Mouse (Mus musculus): ENCODE measurements around the gene Chtop. TPM values are rescaled to one million over a fixed set of nuclear protein-coding genes. Genes with fewer than 3 reads are reported as not detected.

Gene Chtop
- polyA plus RNA-seq, 1 experiment from 2014 or later: 126 TPM

DNA sequence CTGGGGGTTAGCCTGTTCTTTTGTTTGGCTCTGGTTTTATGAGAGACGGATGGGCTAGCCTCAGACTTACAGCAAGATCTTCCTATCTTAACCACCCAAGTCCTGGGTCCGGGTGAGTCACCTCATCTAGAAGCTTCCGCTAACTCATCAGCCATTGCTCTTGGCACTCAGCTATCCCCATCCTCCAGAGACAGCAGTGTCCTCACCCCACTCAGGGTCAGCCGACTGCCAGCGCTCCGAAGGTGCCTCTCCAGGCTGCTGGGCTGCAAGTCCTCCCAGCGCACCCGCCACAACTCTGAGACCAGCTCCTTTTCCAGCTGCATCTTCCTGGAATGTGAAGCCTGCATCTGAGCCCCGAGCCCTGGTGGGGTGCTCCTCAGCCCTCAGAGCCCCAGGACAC is 49.6 kb downstream of the Chtop start:
- no peak overlapping the region for H3K4me2 ChIP-seq (replicated peaks)
- H3K4me3 ChIP-seq (replicated peaks; ENCODE audit: low read length): no peak overlapping the region
- no peak for ATAC-seq (ENCODE audit: low FRiP score)
- DNase-seq (ENCODE audit: low spot score): no peak
- no peaks in the 10 kb centered on the region for H3K4me1 ChIP-seq (replicated peaks; ENCODE audit: control insufficient read depth, insufficient read depth, low read length)
- H3K27me3 ChIP-seq (ENCODE audit: control insufficient read depth, insufficient read depth, low read length): peaks cover 25% of the 10 kb centered on the region
- no peaks in the 10 kb centered on the region for H3K36me3 ChIP-seq (replicated peaks; ENCODE audit: control insufficient read depth, insufficient read depth)
- no peak overlapping the region for H3K27ac ChIP-seq
- H3K9me3 ChIP-seq (ENCODE audit: control insufficient read depth, low read length): no peaks in the 10 kb centered on the region
- 76% methylated on average over 8 of the region's 9 CpGs for WGBS
- no peak overlapping the region for H3K9ac ChIP-seq

DNA sequence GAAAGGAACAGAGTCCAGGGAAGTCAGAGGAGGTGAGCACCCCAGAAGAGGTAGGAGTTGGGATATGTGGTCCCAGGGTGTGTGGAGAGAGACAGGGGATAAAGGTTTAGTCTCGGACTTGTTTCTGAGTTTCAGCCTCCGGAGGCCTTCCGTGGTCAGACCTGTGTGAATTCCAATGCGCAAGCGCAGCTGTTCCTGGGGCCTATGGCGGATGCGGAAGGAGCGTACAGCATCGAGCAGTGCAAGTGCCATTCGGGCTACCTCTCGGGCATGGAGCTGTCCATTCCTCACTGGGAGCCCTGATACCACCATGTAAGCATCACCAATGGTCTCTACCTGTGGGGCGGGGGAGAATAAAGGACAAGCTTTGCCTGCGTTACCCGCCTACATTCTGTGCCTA is 54.4 kb downstream of the Chtop start:
- Histone ChIP-seq H3K4me1 (replicated peaks; ENCODE audit: control insufficient read depth, insufficient read depth, low read length) (no peaks in the 10 kb centered on the region), H3K4me3 (replicated peaks; ENCODE audit: low read length) (no peak overlapping the region), H3K27ac (no peak overlapping the region), H3K9ac (no peak overlapping the region), H3K4me2 (replicated peaks) (no peak overlapping the region), H3K9me3 (ENCODE audit: control insufficient read depth, low read length) (no peaks in the 10 kb centered on the region), H3K36me3 (replicated peaks; ENCODE audit: control insufficient read depth, insufficient read depth) (no peaks in the 10 kb centered on the region), H3K27me3 (ENCODE audit: control insufficient read depth, insufficient read depth, low read length) (no peaks in the 10 kb centered on the region)
- ATAC-seq (ENCODE audit: low FRiP score): no peak
- 88% methylated on average over 14 of the region's 14 CpGs for whole genome bisulfite sequencing
- no peak for DNase-seq (ENCODE audit: low spot score)

DNA sequence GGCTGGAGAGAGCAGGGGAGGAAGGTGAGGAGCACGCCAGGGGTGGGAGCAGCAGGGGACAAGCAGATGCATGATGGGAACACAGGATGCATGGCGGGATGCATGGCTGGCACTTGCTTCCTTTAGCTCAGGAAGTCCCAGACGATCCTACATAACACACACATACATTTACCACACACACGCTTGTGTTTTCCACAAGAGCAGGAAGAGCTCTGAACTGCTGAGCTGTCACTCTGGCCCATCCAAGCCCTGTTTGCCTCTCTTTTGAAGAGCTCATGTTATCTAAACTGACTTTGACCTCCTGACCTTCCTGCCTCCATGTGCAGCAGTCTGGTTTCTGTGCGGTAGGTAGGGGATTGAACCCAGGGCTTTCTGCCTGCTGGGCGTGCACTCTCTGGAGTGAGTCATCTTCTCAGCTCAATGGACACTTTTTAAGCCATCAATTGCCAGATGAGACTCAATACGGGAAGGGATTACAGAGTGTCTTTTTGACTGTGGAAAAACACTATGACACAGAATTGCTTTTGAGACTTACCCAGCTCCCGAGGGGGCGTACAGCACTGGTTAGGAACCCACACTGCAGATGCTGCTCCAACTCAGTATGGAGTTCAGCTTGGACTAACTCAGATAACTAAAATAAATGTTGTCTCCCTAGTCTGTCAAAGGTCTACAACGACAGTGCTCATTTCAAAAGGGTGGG is 57.8 kb downstream of the Chtop start:
- Histone ChIP-seq H3K9me3 (ENCODE audit: control insufficient read depth, low read length) (no peaks in the 10 kb centered on the region), H3K27me3 (ENCODE audit: control insufficient read depth, insufficient read depth, low read length) (no peaks in the 10 kb centered on the region), H3K4me3 (replicated peaks; ENCODE audit: low read length) (no peak overlapping the region), H3K36me3 (replicated peaks; ENCODE audit: control insufficient read depth, insufficient read depth) (no peaks in the 10 kb centered on the region), H3K9ac (no peak overlapping the region), H3K4me2 (replicated peaks) (no peak overlapping the region), H3K4me1 (replicated peaks; ENCODE audit: control insufficient read depth, insufficient read depth, low read length) (peaks cover 7% of the 10 kb centered on the region; the same call in 1 of the 2 replicates), H3K27ac (no peak overlapping the region)
- WGBS: 66% methylated on average over 10 of the region's 10 CpGs
- ATAC-seq (ENCODE audit: low FRiP score) (no peak), DNase-seq (ENCODE audit: low spot score) (no peak)

DNA sequence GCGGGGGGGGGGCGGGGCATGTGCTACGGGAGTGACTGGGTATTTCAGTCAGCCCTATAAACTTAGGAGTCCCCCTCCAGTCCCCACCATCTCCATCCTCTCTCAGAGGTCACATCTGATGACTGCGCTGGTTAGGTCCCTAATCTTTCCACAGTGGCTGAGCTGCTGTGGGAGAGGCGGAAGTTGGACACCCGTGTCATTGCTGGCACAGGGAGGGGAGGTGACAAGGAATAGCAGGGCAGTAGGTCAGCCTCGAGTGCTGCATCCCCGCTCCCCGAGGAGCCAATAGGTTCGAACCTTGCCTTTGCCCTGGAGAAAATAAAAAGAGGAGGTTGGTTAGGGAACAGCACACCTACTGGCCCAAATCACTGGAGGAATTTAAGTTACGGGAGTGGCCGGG is 58.4 kb downstream of the Chtop start:
- 37% methylated on average over 11 of the region's 12 CpGs for WGBS
- no peak overlapping the region for H3K4me3 ChIP-seq (replicated peaks; ENCODE audit: low read length)
- H3K9ac ChIP-seq: no peak overlapping the region
- H3K27me3 ChIP-seq (ENCODE audit: control insufficient read depth, insufficient read depth, low read length): no peaks in the 10 kb centered on the region
- H3K27ac ChIP-seq: no peak overlapping the region
- peaks cover 10% of the 10 kb centered on the region for H3K4me1 ChIP-seq (replicated peaks; ENCODE audit: control insufficient read depth, insufficient read depth, low read length)
- DNase-seq (ENCODE audit: low spot score): no peak
- no peak overlapping the region; the same call in 1 of the 2 replicates for H3K4me2 ChIP-seq (replicated peaks)
- no peak for ATAC-seq (ENCODE audit: low FRiP score)
- no peaks in the 10 kb centered on the region for H3K9me3 ChIP-seq (ENCODE audit: control insufficient read depth, low read length)
- H3K36me3 ChIP-seq (replicated peaks; ENCODE audit: control insufficient read depth, insufficient read depth): no peaks in the 10 kb centered on the region

Other genes with a start within 250 kb of the Chtop start
- gene Dennd4b, start 244.3 kb downstream of the Chtop start, polyA plus RNA-seq (2014; fragmentation: Nextera tagmentation; extraction: Ambion mirVana): 7.1 and 8.9 TPM in 2 replicates
- 12.3 and 14.7 TPM in 2 replicates for gene Gatad2b, start 216.3 kb downstream of the Chtop start, polyA plus RNA-seq (2014; fragmentation: Nextera tagmentation; extraction: Ambion mirVana)
- 24.1 and 24.8 TPM in 2 replicates for gene Slc27a3, start 119.6 kb downstream of the Chtop start, polyA plus RNA-seq (2014; fragmentation: Nextera tagmentation; extraction: Ambion mirVana)
- gene Ints3, start 75.9 kb downstream of the Chtop start, polyA plus RNA-seq (2014; fragmentation: Nextera tagmentation; extraction: Ambion mirVana): 32.2 and 36.0 TPM in 2 replicates
- 2.8 and 4.0 TPM in 2 replicates for gene Npr1, start 43.6 kb downstream of the Chtop start, polyA plus RNA-seq (2014; fragmentation: Nextera tagmentation; extraction: Ambion mirVana)
- gene Ilf2, start 33.4 kb downstream of the Chtop start, polyA plus RNA-seq (2014; fragmentation: Nextera tagmentation; extraction: Ambion mirVana): 228 and 235 TPM in 2 replicates
- 86.8 and 94.0 TPM in 2 replicates for gene Snapin, start 18.5 kb downstream of the Chtop start, polyA plus RNA-seq (2014; fragmentation: Nextera tagmentation; extraction: Ambion mirVana)
- 19.8 TPM in 2 replicates for gene S100a1, start 4.9 kb upstream of the Chtop start, polyA plus RNA-seq (2014; fragmentation: Nextera tagmentation; extraction: Ambion mirVana)
- gene S100a13, start 4.9 kb upstream of the Chtop start, polyA plus RNA-seq (2014; fragmentation: Nextera tagmentation; extraction: Ambion mirVana): 11.9 TPM in 2 replicates
- gene S100a14, start 17.4 kb upstream of the Chtop start, polyA plus RNA-seq (2014; fragmentation: Nextera tagmentation; extraction: Ambion mirVana): not detected in 2 replicates
- 37.8 and 40.3 TPM in 2 replicates for gene S100a16, start 27.8 kb upstream of the Chtop start, polyA plus RNA-seq (2014; fragmentation: Nextera tagmentation; extraction: Ambion mirVana)
- 2.4 and 3.4 TPM in 2 replicates for gene S100a3, start 51.1 kb upstream of the Chtop start, polyA plus RNA-seq (2014; fragmentation: Nextera tagmentation; extraction: Ambion mirVana)
- not detected in 2 replicates for gene S100a2, start 80.7 kb upstream of the Chtop start, polyA plus RNA-seq (2014; fragmentation: Nextera tagmentation; extraction: Ambion mirVana)
- not detected in 2 replicates for gene Gm42674, start 92.4 kb upstream of the Chtop start, polyA plus RNA-seq (2014; fragmentation: Nextera tagmentation; extraction: Ambion mirVana)
- gene S100a4, start 94.3 kb upstream of the Chtop start, polyA plus RNA-seq (2014; fragmentation: Nextera tagmentation; extraction: Ambion mirVana): 1.2 and 1.6 TPM in 2 replicates
- not detected in 2 replicates for gene S100a5, start 99.0 kb upstream of the Chtop start, polyA plus RNA-seq (2014; fragmentation: Nextera tagmentation; extraction: Ambion mirVana)
- gene S100a6, start 103.4 kb upstream of the Chtop start, polyA plus RNA-seq (2014; fragmentation: Nextera tagmentation; extraction: Ambion mirVana): 35.0 and 46.9 TPM in 2 replicates
- not detected in 2 replicates for gene S100a7a, start 144.5 kb upstream of the Chtop start, polyA plus RNA-seq (2014; fragmentation: Nextera tagmentation; extraction: Ambion mirVana)
- gene S100a8, start 159.5 kb upstream of the Chtop start, polyA plus RNA-seq (2014; fragmentation: Nextera tagmentation; extraction: Ambion mirVana): 7.9 and 10.6 TPM in 2 replicates
- 8.2 and 8.4 TPM in 2 replicates for gene S100a9, start 186.2 kb upstream of the Chtop start, polyA plus RNA-seq (2014; fragmentation: Nextera tagmentation; extraction: Ambion mirVana)
- gene Pglyrp4, start 217.4 kb upstream of the Chtop start, polyA plus RNA-seq (2014; fragmentation: Nextera tagmentation; extraction: Ambion mirVana): not detected in 2 replicates

All from hindbrain, embryonic 14.5 days (tissue).